In the genomic region with DNA sequence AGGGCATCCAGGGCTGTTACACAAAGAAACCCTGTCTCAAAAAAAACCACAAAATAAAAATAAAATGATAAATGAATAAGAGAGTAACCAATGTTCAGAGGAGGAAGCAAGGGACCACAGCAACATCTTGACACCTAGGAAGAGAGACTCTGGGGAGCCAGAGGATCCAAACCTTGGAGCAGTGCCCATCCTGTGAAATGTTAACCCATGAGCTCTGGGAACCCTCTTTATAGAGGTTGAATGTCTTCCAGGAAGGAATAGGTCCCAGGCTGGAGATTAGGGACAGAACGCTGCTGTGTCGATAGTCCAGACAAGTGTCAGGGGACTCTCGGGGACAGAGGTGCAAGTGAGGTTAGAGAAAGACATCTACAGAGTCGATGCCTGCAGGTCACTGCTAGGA, we compare ENCODE assay signal across 16 mouse cellular contexts. TPM values are rescaled to one million over a fixed set of nuclear protein-coding genes. Genes with fewer than 3 reads are reported as not detected.
DNase-seq lines count a peak whose midpoint lies in the region; ATAC-seq and TF ChIP-seq lines count a peak whose summit lies in the region.
"Had no signal": no experiment of that assay in that cellular context is flagged by ENCODE, and none has a peak within 500 bp of the region (broad histone marks: within the 10 kb centered on the region; RNA-seq: fewer than 3 reads in every experiment).

No protein-coding gene starts in this region.

- no peak overlapping the region for H3K4me3 ChIP-seq in neural tube, embryonic 13.5 days
- no peak overlapping the region for H3K4me3 ChIP-seq in forebrain, embryonic 16.5 days (replicated peaks; ENCODE audit: low read length)
- H3K4me3 ChIP-seq in olfactory bulb, adult 2 months (ENCODE audit: insufficient read depth, low read depth, low read length): no peak overlapping the region
- H3K4me3 ChIP-seq: heart, embryonic 12.5 days; midbrain, embryonic 12.5 days; neural tube, embryonic 12.5 days had no signal

- no peaks in the 10 kb centered on the region for H3K9me3 ChIP-seq in neural tube, embryonic 13.5 days
- no peaks in the 10 kb centered on the region for H3K9me3 ChIP-seq in forebrain, embryonic 16.5 days (ENCODE audit: control insufficient read depth, low read length)
- H3K9me3 ChIP-seq: heart, embryonic 12.5 days; midbrain, embryonic 12.5 days; neural tube, embryonic 12.5 days had no signal

- WGBS in neural tube, embryonic 13.5 days: 75% methylated on average over 4 of the region's 4 CpGs
- WGBS in forebrain, embryonic 16.5 days: 82% methylated on average over 4 of the region's 4 CpGs
- WGBS in olfactory bulb, adult 2 months: 41% methylated on average over 4 of the region's 4 CpGs

- peak overlapping the region; percentile 71 for H3K27ac ChIP-seq in neural tube, embryonic 13.5 days (replicated peaks)
- H3K27ac ChIP-seq in forebrain, embryonic 16.5 days (ENCODE audit: low read length): peak overlapping the region; percentile 71
- H3K27ac ChIP-seq in olfactory bulb, adult 2 months (ENCODE audit: insufficient read depth, low read depth, low read length): peak overlapping the region; percentile 86
- H3K27ac ChIP-seq: liver, embryonic 14.5 days had no signal

- H3K4me2 ChIP-seq in neural tube, embryonic 13.5 days: 0 out of 2 replicates have a peak overlapping the region, but pooled peaks have one; percentile 11
- no peak overlapping the region for H3K4me2 ChIP-seq in forebrain, embryonic 16.5 days (ENCODE audit: low read length)
- H3K4me2 ChIP-seq: heart, embryonic 12.5 days had no signal

- ATAC-seq in neural tube, embryonic 13.5 days (ENCODE audit: low read depth): no peak
- ATAC-seq in forebrain, embryonic 16.5 days: no peak
- ATAC-seq: intestine, postnatal 0 days had no signal

- H3K27me3 ChIP-seq in neural tube, embryonic 13.5 days: no peaks in the 10 kb centered on the region
- no peaks in the 10 kb centered on the region for H3K27me3 ChIP-seq in forebrain, embryonic 16.5 days (replicated peaks; ENCODE audit: control insufficient read depth, insufficient read depth, low read length)
- H3K27me3 ChIP-seq: heart, embryonic 12.5 days; midbrain, embryonic 12.5 days; neural tube, embryonic 12.5 days had no signal

- TF ChIP-seq POLR2A in olfactory bulb, adult 2 months (IDR thresholded peaks at IDR 0.05; ENCODE audit: insufficient read depth, low read depth, low read length): no peak

- DNase-seq in kidney, adult 8-10 months: peak; percentile 47 to 68
- no peak for DNase-seq in kidney, postnatal 4 days
- no peak for DNase-seq in neural tube, embryonic 10.5 days (ENCODE audit: extremely low spot score, low spot score)
- DNase-seq in cerebellum, adult 18-20 months: no peak
- no peak for DNase-seq in Muller cell, postnatal 12 days (ENCODE audit: inconsistent ontology term)
- DNase-seq: adrenal gland, adult 8-10 months; heart, postnatal 4 days; lung, postnatal 10 days had no signal

- H3K4me1 ChIP-seq in neural tube, embryonic 13.5 days (replicated peaks): peaks cover 47% of the 10 kb centered on the region
- peaks cover 37% of the 10 kb centered on the region for H3K4me1 ChIP-seq in forebrain, embryonic 16.5 days (replicated peaks; ENCODE audit: control insufficient read depth, insufficient read depth, low read length)
- H3K4me1 ChIP-seq in olfactory bulb, adult 2 months (ENCODE audit: control insufficient read depth, insufficient read depth, low read length): peaks cover 35% of the 10 kb centered on the region

- peaks cover 17% of the 10 kb centered on the region; the same call in 1 of the 2 replicates for H3K36me3 ChIP-seq in neural tube, embryonic 13.5 days
- no peaks in the 10 kb centered on the region for H3K36me3 ChIP-seq in forebrain, embryonic 16.5 days (ENCODE audit: control insufficient read depth, insufficient read depth)
- H3K36me3 ChIP-seq: midbrain, embryonic 12.5 days; neural tube, embryonic 12.5 days had no signal

- no peak for TF ChIP-seq CTCF in olfactory bulb, adult 2 months (IDR thresholded peaks at IDR 0.05; ENCODE audit: insufficient read depth, low read depth, low read length)

- peak overlapping the region; percentile 9; the same call in 1 of the 2 replicates for H3K9ac ChIP-seq in neural tube, embryonic 13.5 days
- H3K9ac ChIP-seq in forebrain, embryonic 16.5 days (replicated peaks; ENCODE audit: low read depth, low read length): no peak overlapping the region
- H3K9ac ChIP-seq: heart, embryonic 12.5 days; liver, embryonic 14.5 days; midbrain, embryonic 12.5 days; neural tube, embryonic 12.5 days had no signal

RNA-seq across cellular contexts. Expression of a gene that starts 4.1 kb away (rescaled TPM):
- 11.8 and 12.8 TPM in 2 replicates for polyA plus RNA-seq in neural tube, embryonic 13.5 days (2015; fragmentation: Nextera tagmentation; extraction: Ambion mirVana)
- polyA plus RNA-seq in forebrain, embryonic 16.5 days (2015; fragmentation: Nextera tagmentation; extraction: Ambion mirVana): 10.9 and 16.5 TPM in 2 replicates
- polyA plus RNA-seq in olfactory bulb, adult 2 months (2012; ENCODE audit: insufficient read depth, insufficient read length, low replicate concordance, missing spikeins): not detected in 2 replicates

RNA-seq across cellular contexts. Expression of a gene that starts 13.3 kb away (rescaled TPM):
- polyA plus RNA-seq in neural tube, embryonic 13.5 days (2015; fragmentation: Nextera tagmentation; extraction: Ambion mirVana): 9.4 and 11.7 TPM in 2 replicates
- 10.5 and 12.7 TPM in 2 replicates for polyA plus RNA-seq in forebrain, embryonic 16.5 days (2015; fragmentation: Nextera tagmentation; extraction: Ambion mirVana)
- polyA plus RNA-seq in olfactory bulb, adult 2 months (2012; ENCODE audit: insufficient read depth, insufficient read length, low replicate concordance, missing spikeins): not detected in 2 replicates

RNA-seq across cellular contexts. Expression of a gene that starts 26.8 kb away (rescaled TPM):
- 26.5 and 32.5 TPM in 2 replicates for polyA plus RNA-seq in neural tube, embryonic 13.5 days (2015; fragmentation: Nextera tagmentation; extraction: Ambion mirVana)
- polyA plus RNA-seq in forebrain, embryonic 16.5 days (2015; fragmentation: Nextera tagmentation; extraction: Ambion mirVana): 17.8 and 19.0 TPM in 2 replicates
- polyA plus RNA-seq in olfactory bulb, adult 2 months (2012; ENCODE audit: insufficient read depth, insufficient read length, low replicate concordance, missing spikeins): not detected in 2 replicates

RNA-seq across cellular contexts. Expression of a gene that starts 42.8 kb away (rescaled TPM):
- 1.8 and 2.7 TPM in 2 replicates for polyA plus RNA-seq in neural tube, embryonic 13.5 days (2015; fragmentation: Nextera tagmentation; extraction: Ambion mirVana)
- polyA plus RNA-seq in forebrain, embryonic 16.5 days (2015; fragmentation: Nextera tagmentation; extraction: Ambion mirVana): 2.6 and 3.4 TPM in 2 replicates
- polyA plus RNA-seq in olfactory bulb, adult 2 months (2012; ENCODE audit: insufficient read depth, insufficient read length, low replicate concordance, missing spikeins): not detected in 2 replicates

RNA-seq across cellular contexts. Expression of a gene that starts 51.0 kb away (rescaled TPM):
- polyA plus RNA-seq in neural tube, embryonic 13.5 days (2015; fragmentation: Nextera tagmentation; extraction: Ambion mirVana): 15.6 and 17.3 TPM in 2 replicates
- 10.7 and 13.3 TPM in 2 replicates for polyA plus RNA-seq in forebrain, embryonic 16.5 days (2015; fragmentation: Nextera tagmentation; extraction: Ambion mirVana)
- polyA plus RNA-seq in olfactory bulb, adult 2 months (2012; ENCODE audit: insufficient read depth, insufficient read length, low replicate concordance, missing spikeins): not detected in 2 replicates

Comparison
In these comparisons a context has a peak if more than half of its experiments do, and no peak if none do; other contexts are left out.
1. DNase-seq: peak in kidney, adult 8-10 months (2 of 2); none in kidney, postnatal 4 days (0 of 2), neural tube, embryonic 10.5 days (single experiment), cerebellum, adult 18-20 months (0 of 2) and Muller cell, postnatal 12 days (single experiment).
2. Peak in every context shown above with its lines, with median percentiles within 50 percentile points of each other: H3K27ac ChIP-seq.